In genomic region chr1:132261058-132261457, GRCm38 (mm10) we compare ENCODE assay signal across 12 mouse cellular contexts. TPM values are rescaled to one million over a fixed set of nuclear protein-coding genes. Genes with fewer than 3 reads are reported as not detected.
DNase-seq lines count a peak whose midpoint lies in the region; TF ChIP-seq lines count a peak whose summit lies in the region.
"Had no signal": no experiment of that assay in that cellular context is flagged by ENCODE, and none has a peak within 500 bp of the region (broad histone marks: within the 10 kb centered on the region; RNA-seq: fewer than 3 reads in every experiment).

No protein-coding gene starts in this region.

- TF ChIP-seq CTCF in layer of hippocampus, adult 2 months (conservative IDR thresholded peaks at IDR 0.05) = peak; percentile 57
- peak; percentile 59 for TF ChIP-seq CTCF in ES-Bruce4 (IDR thresholded peaks at IDR 0.05; ENCODE audit: low read depth, low read length)

- no peak overlapping the region for H3K4me3 ChIP-seq in layer of hippocampus, adult 2 months
- no peak overlapping the region for H3K4me3 ChIP-seq in ES-Bruce4 (ENCODE audit: low read depth, low read length)
- H3K4me3 ChIP-seq: embryonic facial prominence, embryonic 13.5 days; midbrain, embryonic 13.5 days had no signal

- no peak for DNase-seq in layer of hippocampus, adult 2 months (ENCODE audit: low spot score in 2 of 2)
- no peak for DNase-seq in layer of hippocampus, postnatal 36 days
- peak; percentile 58 for DNase-seq in WW6 (ENCODE audit: low read depth, low spot score)
- peak; percentile 48 for DNase-seq in lung, postnatal 14 days
- DNase-seq in left cerebral cortex, postnatal 4 days = no peak
- DNase-seq in left cerebral cortex, adult 18-20 months (ENCODE audit: low spot score in 2 of 2) = no peak
- DNase-seq: gastrocnemius, postnatal 14 days had no signal

- H3K36me3 ChIP-seq in ES-Bruce4 (ENCODE audit: control insufficient read depth, insufficient read depth, low read length, poor library complexity, severe bottlenecking) = no peaks in the 10 kb centered on the region
- H3K36me3 ChIP-seq: embryonic facial prominence, embryonic 13.5 days had no signal

- H3K4me1 ChIP-seq in ES-Bruce4 (ENCODE audit: control insufficient read depth, insufficient read depth, low read length) = peaks cover 4% of the 10 kb centered on the region
- H3K4me1 ChIP-seq: embryonic facial prominence, embryonic 13.5 days had no signal

- no peaks in the 10 kb centered on the region for H3K27me3 ChIP-seq in ES-Bruce4 (ENCODE audit: control insufficient read depth, insufficient read depth, low read length, poor library complexity, severe bottlenecking)
- H3K27me3 ChIP-seq: embryonic facial prominence, embryonic 13.5 days; midbrain, embryonic 13.5 days had no signal

- TF ChIP-seq POLR2A in ES-Bruce4 (IDR thresholded peaks at IDR 0.05; ENCODE audit: insufficient read depth, low read length) = no peak

- H3K9ac ChIP-seq in ES-Bruce4 (ENCODE audit: low read depth, poor library complexity, severe bottlenecking) = no peak overlapping the region
- H3K9ac ChIP-seq: embryonic facial prominence, embryonic 13.5 days; midbrain, embryonic 13.5 days had no signal

- no peaks in the 10 kb centered on the region for H3K9me3 ChIP-seq in ES-Bruce4 (replicated peaks; ENCODE audit: control insufficient read depth, insufficient read depth, low read length, poor library complexity, severe bottlenecking)
- H3K9me3 ChIP-seq: embryonic facial prominence, embryonic 13.5 days; midbrain, embryonic 13.5 days had no signal

- no peak for TF ChIP-seq EP300 in ES-Bruce4 (IDR thresholded peaks at IDR 0.05; ENCODE audit: insufficient read depth, low read depth, low read length)

- intact Hi-C loops in left cerebral cortex, postnatal 4 days (cut with DNase I) = no loop called here

- no peak overlapping the region for H3K27ac ChIP-seq in layer of hippocampus, adult 2 months
- no peak overlapping the region for H3K27ac ChIP-seq in ES-Bruce4 (ENCODE audit: insufficient read depth, low read length)
- H3K27ac ChIP-seq: embryonic facial prominence, embryonic 13.5 days; midbrain, embryonic 13.5 days had no signal

RNA-seq across cellular contexts. Expression of gene Gm10188, which starts 31.5 kb away (rescaled TPM):
- not detected for total RNA-seq in layer of hippocampus, adult 2 months (2021)
- not detected for total RNA-seq in layer of hippocampus, postnatal 36 days (2021)
- polyA plus RNA-seq in ES-Bruce4 (2011; ENCODE audit: insufficient read depth, insufficient read length, low read depth, missing spikeins) = not detected in 2 replicates
- not detected for total RNA-seq in left cerebral cortex, postnatal 4 days (2021)
- not detected for total RNA-seq in left cerebral cortex, adult 18-20 months (2021)
- total RNA-seq: adrenal gland, postnatal 4 days; gastrocnemius, postnatal 14 days; left cerebral cortex, postnatal 14 days had no signal
- polyA plus RNA-seq: embryonic facial prominence, embryonic 13.5 days had no signal

RNA-seq across cellular contexts. Expression of gene Klhdc8a, which starts 37.4 kb away (rescaled TPM):
- total RNA-seq in layer of hippocampus, adult 2 months (2021) = 1 to 10 TPM; 4.0 to 4.3 TPM
- 1 to 10 TPM; 3.0 to 3.3 TPM for total RNA-seq in layer of hippocampus, postnatal 36 days (2021)
- 0.60 and 0.72 TPM in 2 replicates for polyA plus RNA-seq in ES-Bruce4 (2011; ENCODE audit: insufficient read depth, insufficient read length, low read depth, missing spikeins)
- 10 to 100 TPM in 1 of 2 experiments, 1 to 10 TPM in 1; 9.1 to 10.7 TPM for total RNA-seq in left cerebral cortex, postnatal 4 days (2021)
- 10 to 100 TPM; 11.7 to 14.5 TPM for total RNA-seq in left cerebral cortex, adult 18-20 months (2021)

RNA-seq across cellular contexts. Expression of gene Nuak2, which starts 54.9 kb away (rescaled TPM):
- 1 to 10 TPM in 1 of 2 experiments, under 1 TPM in 1; 0.76 to 1.7 TPM for total RNA-seq in layer of hippocampus, adult 2 months (2021)
- 1 to 10 TPM in 1 of 2 experiments, under 1 TPM in 1; 0.63 to 1.1 TPM for total RNA-seq in layer of hippocampus, postnatal 36 days (2021)
- polyA plus RNA-seq in ES-Bruce4 (2011; ENCODE audit: insufficient read depth, insufficient read length, low read depth, missing spikeins) = 20.0 and 21.7 TPM in 2 replicates
- 1 to 10 TPM; 2.6 to 3.2 TPM for total RNA-seq in left cerebral cortex, postnatal 4 days (2021)
- total RNA-seq in left cerebral cortex, adult 18-20 months (2021) = 1 to 10 TPM; 1.3 TPM

Comparison
In these comparisons a context has a peak if more than half of its experiments do, and no peak if none do; other contexts are left out.
1. DNase-seq: peak in WW6 (single experiment) and lung, postnatal 14 days (single experiment); none in layer of hippocampus, adult 2 months (0 of 2), layer of hippocampus, postnatal 36 days (0 of 2), left cerebral cortex, postnatal 4 days (single experiment) and left cerebral cortex, adult 18-20 months (0 of 2).